Mouse (Mus musculus): ENCODE measurements around the gene 9530053A07Rik.

Gene 9530053A07Rik

GRCm38 (mm10) chr7:28214142-28214541 is 84.9 kb downstream of the 9530053A07Rik start:
- intact Hi-C loops (cut with DNase I) = loop anchor here (5.0 kb wide), 2 partner anchors 67 to 88 kb away; partner anchors contain the start of gene Dll3
